Mouse (Mus musculus) left cerebral cortex, postnatal 36 days (tissue): Measurements from ENCODE around the gene Prkag3. TPM values are rescaled to one million over a fixed set of nuclear protein-coding genes. Genes with fewer than 3 reads are reported as not detected.

Experiments
- total RNA-seq, 2 experiments: library from RNA; stranded (reverse); gene quantifications; 2 replicates each; pipeline ENCODE4 v1.2.3; 2021

Prkag3 gene
- total RNA-seq, 2 experiments from 2014 or later, result 0.14 TPM; not detected in 1

Other genes starting within 250 kb of the Prkag3 start
- 10 to 100 TPM; 24.9 to 28.0 TPM for gene Cnot9, start 243.2 kb downstream of the Prkag3 start, total RNA-seq
- gene Plcd4, start 206.3 kb downstream of the Prkag3 start, total RNA-seq, result 10 to 100 TPM; 12.0 to 17.3 TPM
- 10 to 100 TPM; 21.5 to 24.5 TPM for gene Usp37, start 204.9 kb downstream of the Prkag3 start, total RNA-seq
- 10 to 100 TPM; 25.2 to 35.0 TPM for gene Zfp142, start 161.0 kb downstream of the Prkag3 start, total RNA-seq
- 10 to 100 TPM; 22.5 to 24.7 TPM for gene Bcs1l, start 160.9 kb downstream of the Prkag3 start, total RNA-seq
- gene Rnf25, start 147.8 kb downstream of the Prkag3 start, total RNA-seq, result 10 to 100 TPM; 46.7 to 68.2 TPM
- 1 to 10 TPM; 3.7 to 6.9 TPM for gene Stk36, start 147.8 kb downstream of the Prkag3 start, total RNA-seq
- 10 to 100 TPM; 15.1 to 33.5 TPM for gene Ttll4, start 87.5 kb downstream of the Prkag3 start, total RNA-seq
- gene Cyp27a1, start 35.6 kb downstream of the Prkag3 start, total RNA-seq, result 1 to 10 TPM; 2.3 to 3.3 TPM
- 1 to 10 TPM; 1.4 to 4.0 TPM for gene Wnt6, start 22.7 kb upstream of the Prkag3 start, total RNA-seq
- 10 to 100 TPM in 1 of 2 experiments, 1 to 10 TPM in 1; 8.5 to 12.7 TPM for gene Wnt10a, start 42.3 kb upstream of the Prkag3 start, total RNA-seq
- gene Cdk5r2, start 105.7 kb upstream of the Prkag3 start, total RNA-seq, result 100 to 1,000 TPM; 384 to 481 TPM
- not detected for gene Fev, start 136.2 kb upstream of the Prkag3 start, total RNA-seq
- 1 to 10 TPM in 1 of 2 experiments, not detected in 1; 1.2 TPM for gene Cryba2, start 143.9 kb upstream of the Prkag3 start, total RNA-seq
- 1 to 10 TPM; 1.7 to 2.6 TPM for gene Cfap65, start 186.4 kb upstream of the Prkag3 start, total RNA-seq
- gene Ihh, start 202.5 kb upstream of the Prkag3 start, total RNA-seq, result under 1 TPM; 0.37 to 0.48 TPM